Mouse (Mus musculus) splenic B cell, adult 2 months (primary cell): ENCODE data around the gene Thap4.

ENCODE experiments used
- DNase-seq: peaks from one replicate; pipeline ENCODE4 v3.0.0-alpha.2; 2011; ENCODE audit warnings: low read depth, low spot score
- H3K27me3 ChIP-seq: 2 replicates; pipeline ENCODE4 v1.6.1; 2012; ENCODE audit warnings: mild to moderate bottlenecking, low read length, moderate library complexity, mixed read lengths; ENCODE audit not compliant: control insufficient read depth, poor library complexity, insufficient read depth, severe bottlenecking
- H3K36me3 ChIP-seq: 2 replicates; pipeline ENCODE4 v1.6.1; 2012; ENCODE audit warnings: mild to moderate bottlenecking, low read length, moderate library complexity, mixed read lengths; ENCODE audit not compliant: control insufficient read depth, poor library complexity, insufficient read depth, severe bottlenecking

The Thap4 gene

DNA sequence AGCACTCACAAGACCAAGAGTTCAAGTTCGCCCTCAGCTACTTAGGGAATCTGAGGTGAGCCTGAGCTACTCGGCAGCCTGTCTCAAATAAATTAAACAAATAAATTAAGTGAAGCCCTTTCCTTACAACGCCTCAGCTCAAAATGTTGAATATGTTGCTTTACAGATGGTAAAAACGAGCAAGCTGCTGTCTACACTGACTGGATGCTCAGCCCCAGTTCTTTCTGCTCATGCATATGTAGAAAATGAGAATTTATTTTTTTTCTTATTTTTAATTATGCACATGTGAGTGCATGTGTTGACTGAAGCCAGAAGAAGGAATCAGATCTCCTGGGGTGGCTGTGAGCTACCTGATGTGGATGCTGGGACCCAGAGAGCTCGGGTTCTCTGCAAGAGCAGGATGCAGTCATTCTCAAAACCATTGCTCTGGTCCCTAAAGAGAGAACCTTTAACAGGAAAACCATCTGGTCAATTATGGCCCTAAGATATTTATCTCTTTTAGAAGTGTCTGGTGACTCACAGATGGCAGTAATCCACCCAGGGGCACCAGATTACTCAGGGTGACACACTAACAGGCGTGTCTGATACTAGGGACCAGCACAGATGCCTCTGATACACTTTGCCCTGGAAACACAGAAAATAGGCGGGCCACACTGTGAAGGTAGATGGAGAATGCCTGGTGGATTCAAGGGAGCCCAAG is 98.2 kb downstream of the Thap4 start:
- no peak for DNase-seq
- no peaks in the 10 kb centered on the region for H3K36me3 ChIP-seq
- H3K27me3 ChIP-seq: no peaks in the 10 kb centered on the region

DNA sequence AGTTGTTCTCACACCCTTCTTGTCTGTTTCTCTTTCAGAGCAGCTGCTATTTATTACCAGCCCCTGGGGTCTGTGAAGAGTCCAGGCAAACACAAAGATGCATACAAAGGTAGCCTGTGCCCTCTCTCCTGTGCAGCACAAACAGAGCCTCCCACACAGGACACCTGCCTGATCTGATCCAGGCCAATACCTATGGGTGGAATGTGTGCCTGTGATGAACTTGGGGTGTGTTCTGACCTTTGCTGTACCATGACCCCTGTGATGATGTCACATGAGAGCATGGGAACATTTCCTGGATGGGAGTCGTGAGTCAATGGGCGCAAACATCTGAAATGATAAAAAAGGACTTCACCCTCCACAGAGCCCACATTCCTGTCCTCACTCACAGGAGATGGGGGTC is 99.9 kb downstream of the Thap4 start:
- Histone ChIP-seq H3K27me3 (no peaks in the 10 kb centered on the region), H3K36me3 (no peaks in the 10 kb centered on the region)
- no peak for DNase-seq

DNA sequence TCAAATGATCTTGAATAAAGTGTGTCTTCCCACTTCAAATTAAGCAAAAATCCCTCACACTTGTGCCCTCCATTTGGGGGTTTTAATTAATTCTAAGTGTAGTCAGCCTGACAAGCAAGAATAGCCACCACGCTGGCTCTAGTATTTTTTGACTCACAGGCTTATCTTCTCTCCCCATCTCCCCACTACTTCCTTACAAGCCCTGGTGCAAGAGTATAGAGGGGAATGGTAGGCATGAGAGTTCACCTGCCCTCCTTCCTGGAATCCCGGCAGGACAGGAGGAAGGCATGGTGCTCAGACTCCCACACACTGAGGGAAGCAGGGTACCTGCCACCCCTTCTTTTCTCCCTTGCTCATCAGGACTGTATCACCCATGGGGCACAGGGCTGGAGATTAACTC is 100.4 kb downstream of the Thap4 start:
- no peaks in the 10 kb centered on the region for H3K36me3 ChIP-seq
- DNase-seq: no peak
- H3K27me3 ChIP-seq: no peaks in the 10 kb centered on the region
